Mouse (Mus musculus): ENCODE results near the gene Fkbp11. TPM values are rescaled to one million over a fixed set of nuclear protein-coding genes. Genes with fewer than 3 reads are reported as not detected.

The Fkbp11 gene
- polyA plus RNA-seq, 1 experiment = not detected

GRCm38 (mm10) chr15:98689682-98690081 lies 38.3 kb downstream of the Fkbp11 start:
- TF ChIP-seq POLR2A (IDR thresholded peaks at IDR 0.05; ENCODE audit: insufficient read depth, low read depth, low read length) (no peak), CTCF (IDR thresholded peaks at IDR 0.05; ENCODE audit: insufficient read depth, low read depth, low read length) (no peak)
- Histone ChIP-seq H3K4me3 (ENCODE audit: insufficient read depth, low read depth, low read length) (no peak overlapping the region), H3K4me1 (ENCODE audit: control insufficient read depth, insufficient read depth, low read length) (peaks cover 5% of the 10 kb centered on the region), H3K27ac (ENCODE audit: insufficient read depth, low read depth, low read length) (no peak overlapping the region)
- WGBS = 57% methylated on average over 2 of the region's 2 CpGs

GRCm38 (mm10) chr15:98685926-98686325 lies 42.1 kb downstream of the Fkbp11 start:
- Histone ChIP-seq H3K4me1 (ENCODE audit: control insufficient read depth, insufficient read depth, low read length) (no peaks in the 10 kb centered on the region), H3K27ac (ENCODE audit: insufficient read depth, low read depth, low read length) (no peak overlapping the region), H3K4me3 (ENCODE audit: insufficient read depth, low read depth, low read length) (no peak overlapping the region)
- TF ChIP-seq CTCF (IDR thresholded peaks at IDR 0.05; ENCODE audit: insufficient read depth, low read depth, low read length) = no peak
- TF ChIP-seq POLR2A (IDR thresholded peaks at IDR 0.05; ENCODE audit: insufficient read depth, low read depth, low read length) = no peak
- WGBS = 69% methylated on average over 3 of the region's 3 CpGs

GRCm38 (mm10) chr15:98683746-98684145 lies 44.3 kb downstream of the Fkbp11 start:
- Histone ChIP-seq H3K4me3 (ENCODE audit: insufficient read depth, low read depth, low read length) (no peak overlapping the region), H3K4me1 (ENCODE audit: control insufficient read depth, insufficient read depth, low read length) (no peaks in the 10 kb centered on the region), H3K27ac (ENCODE audit: insufficient read depth, low read depth, low read length) (no peak overlapping the region)
- WGBS = 94% methylated on average over 1 of the region's 1 CpGs
- TF ChIP-seq POLR2A (IDR thresholded peaks at IDR 0.05; ENCODE audit: insufficient read depth, low read depth, low read length) (no peak), CTCF (IDR thresholded peaks at IDR 0.05; ENCODE audit: insufficient read depth, low read depth, low read length) (no peak)

- no peak overlapping the region for H3K4me3 ChIP-seq (ENCODE audit: insufficient read depth, low read depth, low read length)
- H3K4me1 ChIP-seq (ENCODE audit: control insufficient read depth, insufficient read depth, low read length) = no peaks in the 10 kb centered on the region
- no peak overlapping the region for H3K27ac ChIP-seq (ENCODE audit: insufficient read depth, low read depth, low read length)
- TF ChIP-seq CTCF (IDR thresholded peaks at IDR 0.05; ENCODE audit: insufficient read depth, low read depth, low read length) = no peak
- no peak for TF ChIP-seq POLR2A (IDR thresholded peaks at IDR 0.05; ENCODE audit: insufficient read depth, low read depth, low read length)
- 77% methylated on average over 10 of the region's 10 CpGs for WGBS
Observed at GRCm38 (mm10) chr15:98683177-98683576, 44.8 kb downstream of the Fkbp11 start.

GRCm38 (mm10) chr15:98681633-98682032 lies 46.4 kb downstream of the Fkbp11 start:
- Histone ChIP-seq H3K27ac (ENCODE audit: insufficient read depth, low read depth, low read length) (no peak overlapping the region), H3K4me3 (ENCODE audit: insufficient read depth, low read depth, low read length) (no peak overlapping the region), H3K4me1 (ENCODE audit: control insufficient read depth, insufficient read depth, low read length) (no peaks in the 10 kb centered on the region)
- TF ChIP-seq POLR2A (IDR thresholded peaks at IDR 0.05; ENCODE audit: insufficient read depth, low read depth, low read length) = no peak
- no peak for TF ChIP-seq CTCF (IDR thresholded peaks at IDR 0.05; ENCODE audit: insufficient read depth, low read depth, low read length)
- WGBS = 87% methylated on average over 7 of the region's 7 CpGs

- TF ChIP-seq CTCF (IDR thresholded peaks at IDR 0.05; ENCODE audit: insufficient read depth, low read depth, low read length) = no peak
- no peak overlapping the region for H3K4me3 ChIP-seq (ENCODE audit: insufficient read depth, low read depth, low read length)
- H3K27ac ChIP-seq (ENCODE audit: insufficient read depth, low read depth, low read length) = no peak overlapping the region
- H3K4me1 ChIP-seq (ENCODE audit: control insufficient read depth, insufficient read depth, low read length) = peaks cover 8% of the 10 kb centered on the region
- 77% methylated on average over 8 of the region's 8 CpGs for WGBS
Observed at GRCm38 (mm10) chr15:98680660-98681059, 47.3 kb downstream of the Fkbp11 start.

GRCm38 (mm10) chr15:98677977-98678376 lies 50.0 kb downstream of the Fkbp11 start:
- H3K4me1 ChIP-seq (ENCODE audit: control insufficient read depth, insufficient read depth, low read length) = peaks cover 20% of the 10 kb centered on the region
- no peak overlapping the region for H3K4me3 ChIP-seq (ENCODE audit: insufficient read depth, low read depth, low read length)
- H3K27ac ChIP-seq (ENCODE audit: insufficient read depth, low read depth, low read length) = no peak overlapping the region
- WGBS = 68% methylated on average over 7 of the region's 7 CpGs
- TF ChIP-seq CTCF (IDR thresholded peaks at IDR 0.05; ENCODE audit: insufficient read depth, low read depth, low read length) (no peak), POLR2A (IDR thresholded peaks at IDR 0.05; ENCODE audit: insufficient read depth, low read depth, low read length) (no peak)

- Histone ChIP-seq H3K27ac (ENCODE audit: insufficient read depth, low read depth, low read length) (no peak within 1 kb of the TSS), H3K4me3 (ENCODE audit: insufficient read depth, low read depth, low read length) (peak within 1 kb of the TSS; percentile 51), H3K4me1 (ENCODE audit: control insufficient read depth, insufficient read depth, low read length) (peaks cover 28% of the 10 kb centered on the region)
- under 1% methylated on average over 37 of the region's 37 CpGs for WGBS
- TF ChIP-seq CTCF (IDR thresholded peaks at IDR 0.05; ENCODE audit: insufficient read depth, low read depth, low read length) (no peak), POLR2A (IDR thresholded peaks at IDR 0.05; ENCODE audit: insufficient read depth, low read depth, low read length) (peak; percentile 99)
Observed at GRCm38 (mm10) chr15:98676940-98677728, 50.9 kb downstream of the Fkbp11 start, which contains the start of gene Rnd1. TSS of gene Rnd1 (minus strand) at chr15:98677461.

- 1% methylated on average over 9 of the region's 9 CpGs for WGBS
- Histone ChIP-seq H3K27ac (ENCODE audit: insufficient read depth, low read depth, low read length) (no peak overlapping the region), H3K4me1 (ENCODE audit: control insufficient read depth, insufficient read depth, low read length) (peaks cover 28% of the 10 kb centered on the region), H3K4me3 (ENCODE audit: insufficient read depth, low read depth, low read length) (peak overlapping the region; percentile 43)
- TF ChIP-seq POLR2A (IDR thresholded peaks at IDR 0.05; ENCODE audit: insufficient read depth, low read depth, low read length) (no peak), CTCF (IDR thresholded peaks at IDR 0.05; ENCODE audit: insufficient read depth, low read depth, low read length) (no peak)
Observed at GRCm38 (mm10) chr15:98676471-98676870, 51.5 kb downstream of the Fkbp11 start.

All from olfactory bulb, adult 2 months (tissue).